Mouse (Mus musculus): ENCODE measurements around the gene Gpr55.

GRCm38 (mm10) chr1:85997221-85997620 lies 36.4 kb upstream of the Gpr55 start:
- TF ChIP-seq POLR2A (IDR thresholded peaks at IDR 0.05; ENCODE audit: borderline replicate concordance, low read depth, low read length) (no peak), CTCF (IDR thresholded peaks at IDR 0.05; ENCODE audit: low read depth, low read length) (no peak)

All from bone marrow macrophage, adult 2 months (primary cell).